ENCODE assay signal across 16 mouse cellular contexts in the genomic region with DNA sequence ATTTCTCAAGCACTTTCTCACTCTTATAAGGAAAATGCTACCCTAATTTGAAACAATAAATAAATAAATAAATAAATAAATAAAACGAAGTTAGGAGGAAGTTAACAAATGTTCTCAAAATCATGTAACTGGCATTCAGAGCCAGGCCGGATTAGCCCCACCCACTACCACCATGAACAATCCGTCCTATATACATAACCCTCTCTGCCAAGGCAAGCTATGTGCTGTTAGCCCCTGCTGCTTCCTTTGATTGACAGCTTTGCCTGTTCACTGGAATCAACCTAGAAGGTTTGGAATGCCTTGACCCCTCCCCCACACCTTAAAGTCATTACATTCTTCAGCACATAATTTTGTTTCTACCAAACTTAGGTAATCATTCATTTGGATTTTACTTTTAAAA. TPM values are rescaled to one million over a fixed set of nuclear protein-coding genes. Genes with fewer than 3 reads are reported as not detected.
DNase-seq lines count a peak whose midpoint lies in the region; ATAC-seq lines count a peak whose summit lies in the region.
"Had no signal": no experiment of that assay in that cellular context is flagged by ENCODE, and none has a peak within 500 bp of the region (broad histone marks: within the 10 kb centered on the region; RNA-seq: fewer than 3 reads in every experiment).

No protein-coding gene starts in this region.

- H3K4me2 ChIP-seq in kidney, embryonic 15.5 days: peak overlapping the region; percentile 91; the same call in 1 of the 2 replicates
- no peak overlapping the region for H3K4me2 ChIP-seq in kidney, embryonic 14.5 days (replicated peaks; ENCODE audit: low read depth, low read length)

- no peak for ATAC-seq in erythroblast, adult 5-6 weeks (replicated peaks; ENCODE audit: low FRiP score, poor library complexity, severe bottlenecking)
- no peak for ATAC-seq in kidney, embryonic 15.5 days (replicated peaks; ENCODE audit: low FRiP score)
- ATAC-seq in kidney, embryonic 14.5 days (ENCODE audit: low FRiP score, low TSS enrichment): no peak
- ATAC-seq: forebrain, embryonic 14.5 days; midbrain, embryonic 13.5 days had no signal

- H3K4me3 ChIP-seq in erythroblast, embryonic 14.5 days (replicated peaks): peak overlapping the region; percentile 65
- no peak overlapping the region for H3K4me3 ChIP-seq in kidney, embryonic 15.5 days (replicated peaks)
- no peak overlapping the region for H3K4me3 ChIP-seq in kidney, embryonic 14.5 days (ENCODE audit: low read length)

- H3K27me3 ChIP-seq in erythroblast, embryonic 14.5 days (ENCODE audit: control insufficient read depth): peaks cover 5% of the 10 kb centered on the region; the same call in 1 of the 2 replicates
- H3K27me3 ChIP-seq in kidney, embryonic 15.5 days: no peaks in the 10 kb centered on the region
- H3K27me3 ChIP-seq in kidney, embryonic 14.5 days (ENCODE audit: control insufficient read depth, insufficient read depth, low read length): no peaks in the 10 kb centered on the region
- H3K27me3 ChIP-seq: embryonic facial prominence, embryonic 12.5 days; lung, embryonic 15.5 days; midbrain, embryonic 13.5 days; neural tube, embryonic 13.5 days had no signal

- H3K4me1 ChIP-seq in erythroblast, embryonic 14.5 days (ENCODE audit: control insufficient read depth): peaks cover 49% of the 10 kb centered on the region
- H3K4me1 ChIP-seq in kidney, embryonic 15.5 days: peaks cover 41% of the 10 kb centered on the region
- peaks cover 15% of the 10 kb centered on the region; the same call in 1 of the 2 replicates for H3K4me1 ChIP-seq in kidney, embryonic 14.5 days (ENCODE audit: control insufficient read depth, insufficient read depth, low read length)

- H3K36me3 ChIP-seq in erythroblast, embryonic 14.5 days (ENCODE audit: control insufficient read depth): peaks cover 30% of the 10 kb centered on the region
- H3K36me3 ChIP-seq in kidney, embryonic 15.5 days: peaks cover 22% of the 10 kb centered on the region
- H3K36me3 ChIP-seq in kidney, embryonic 14.5 days (ENCODE audit: control insufficient read depth, insufficient read depth, low read length): peaks cover 14% of the 10 kb centered on the region

- H3K27ac ChIP-seq in kidney, embryonic 15.5 days: no peak overlapping the region; the same call in 1 of the 2 replicates
- H3K27ac ChIP-seq in kidney, embryonic 14.5 days (ENCODE audit: low read depth, low read length): no peak overlapping the region
- H3K27ac ChIP-seq: left cerebral cortex, adult 2 months; midbrain, embryonic 13.5 days had no signal

- no peak overlapping the region for H3K9ac ChIP-seq in kidney, embryonic 15.5 days
- no peak overlapping the region for H3K9ac ChIP-seq in kidney, embryonic 14.5 days (ENCODE audit: low read depth, low read length)
- H3K9ac ChIP-seq: midbrain, embryonic 13.5 days had no signal

- DNase-seq in MEL-GATA-1-ER (ENCODE audit: extremely low read depth, low read depth) (peak; percentile 27), liver (peak; percentile 49)
- no peak for DNase-seq in right cerebral cortex, postnatal 36 days (ENCODE audit: low spot score in 2 of 2)
- no peak for DNase-seq in testis, postnatal 10 days (ENCODE audit: low spot score)
- DNase-seq: adrenal gland, adult 8-10 months had no signal

- no peaks in the 10 kb centered on the region for H3K9me3 ChIP-seq in erythroblast, embryonic 14.5 days (ENCODE audit: control insufficient read depth, low read length)
- no peaks in the 10 kb centered on the region for H3K9me3 ChIP-seq in kidney, embryonic 15.5 days (replicated peaks)
- no peaks in the 10 kb centered on the region for H3K9me3 ChIP-seq in kidney, embryonic 14.5 days (ENCODE audit: control insufficient read depth, low read length)
- H3K9me3 ChIP-seq: lung, embryonic 15.5 days; neural tube, embryonic 13.5 days had no signal

- WGBS in kidney, embryonic 15.5 days: 74% methylated on average over 3 of the region's 3 CpGs
- 85% methylated on average over 3 of the region's 3 CpGs for WGBS in kidney, embryonic 14.5 days

RNA-seq across cellular contexts. Expression of a gene that starts 1.5 kb away (rescaled TPM):
- 6.4 and 7.5 TPM in 2 replicates for polyA plus RNA-seq in erythroblast, embryonic 14.5 days (2012)
- 2.9 and 4.4 TPM in 2 replicates for total RNA-seq in erythroblast, adult 5-6 weeks (2015; ENCODE audit: low replicate concordance)
- total RNA-seq in erythroblast, adult 5-6 weeks (2017; ENCODE audit: low replicate concordance): 5.3 and 7.7 TPM in 2 replicates
- 5.7 and 6.5 TPM in 2 replicates for polyA plus RNA-seq in kidney, embryonic 15.5 days (2015; fragmentation: Nextera tagmentation; extraction: Ambion mirVana)
- polyA plus RNA-seq in kidney, embryonic 14.5 days (2014; fragmentation: Nextera tagmentation; extraction: Ambion mirVana): 7.0 and 8.8 TPM in 2 replicates

RNA-seq across cellular contexts. Expression of a gene that starts 10.2 kb away (rescaled TPM):
- 1.1 and 1.2 TPM in 2 replicates for polyA plus RNA-seq in erythroblast, embryonic 14.5 days (2012)
- 9.0 and 9.2 TPM in 2 replicates for total RNA-seq in erythroblast, adult 5-6 weeks (2015; ENCODE audit: low replicate concordance)
- total RNA-seq in erythroblast, adult 5-6 weeks (2017; ENCODE audit: low replicate concordance): not detected in 2 replicates
- polyA plus RNA-seq in kidney, embryonic 15.5 days (2015; fragmentation: Nextera tagmentation; extraction: Ambion mirVana): 7.0 and 9.2 TPM in 2 replicates
- polyA plus RNA-seq in kidney, embryonic 14.5 days (2014; fragmentation: Nextera tagmentation; extraction: Ambion mirVana): 5.7 and 9.3 TPM in 2 replicates
- polyA plus RNA-seq: testis, adult 2 months had no signal

RNA-seq across cellular contexts. Expression of a gene that starts 10.3 kb away (rescaled TPM):
- polyA plus RNA-seq in erythroblast, embryonic 14.5 days (2012): not detected in 2 replicates
- total RNA-seq in erythroblast, adult 5-6 weeks (2015; ENCODE audit: low replicate concordance): 4.2 and 5.2 TPM in 2 replicates
- 2.2 TPM in 2 replicates for total RNA-seq in erythroblast, adult 5-6 weeks (2017; ENCODE audit: low replicate concordance)
- polyA plus RNA-seq in kidney, embryonic 15.5 days (2015; fragmentation: Nextera tagmentation; extraction: Ambion mirVana): 23.0 and 26.8 TPM in 2 replicates
- polyA plus RNA-seq in kidney, embryonic 14.5 days (2014; fragmentation: Nextera tagmentation; extraction: Ambion mirVana): 10.0 and 21.0 TPM in 2 replicates

Comparison
In these comparisons a context has a peak if more than half of its experiments do, and no peak if none do; other contexts are left out.
1. DNase-seq: peak in MEL-GATA-1-ER (single experiment) and liver (single experiment); none in right cerebral cortex, postnatal 36 days (0 of 2) and testis, postnatal 10 days (single experiment).
2. RNA of a gene that starts 10.3 kb away (polyA plus RNA-seq): 23.0 to 26.8 TPM in kidney, embryonic 15.5 days and 10.0 to 21.0 TPM in kidney, embryonic 14.5 days; not detected in erythroblast, embryonic 14.5 days; every median in the first group is over 10 times any median in the second.